Mouse (Mus musculus) kidney, postnatal 4 days (tissue): ENCODE measurements around the gene Tspan9.

Experiments
- DNase-seq, 2 experiments: peaks; one replicate each; pipeline ENCODE4 v3.0.0; 2021; ENCODE audit warnings: mixed read lengths in 2 of 2

Tspan9 gene

DNA sequence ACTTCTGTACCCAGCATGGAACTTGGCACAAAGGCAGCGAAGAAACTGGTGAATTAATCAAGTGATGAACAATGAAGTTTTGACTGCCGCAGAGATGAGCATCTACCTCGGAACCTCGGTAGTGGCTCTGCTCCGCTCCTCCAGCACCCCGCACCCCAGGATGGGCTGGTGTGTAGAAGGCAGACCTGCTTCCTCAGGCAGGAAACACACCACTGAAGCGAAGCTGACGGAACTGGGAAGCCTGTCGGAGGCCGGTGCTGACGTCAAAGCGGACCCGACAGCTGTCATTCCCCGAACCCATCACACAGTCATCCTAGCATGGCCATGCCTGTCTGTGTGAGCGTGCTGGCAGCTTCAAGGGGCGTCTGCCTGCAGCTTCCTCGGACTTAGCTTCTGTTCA is 131.6 kb downstream of the Tspan9 start:
- peak; percentile 32 to 51 for DNase-seq

DNA sequence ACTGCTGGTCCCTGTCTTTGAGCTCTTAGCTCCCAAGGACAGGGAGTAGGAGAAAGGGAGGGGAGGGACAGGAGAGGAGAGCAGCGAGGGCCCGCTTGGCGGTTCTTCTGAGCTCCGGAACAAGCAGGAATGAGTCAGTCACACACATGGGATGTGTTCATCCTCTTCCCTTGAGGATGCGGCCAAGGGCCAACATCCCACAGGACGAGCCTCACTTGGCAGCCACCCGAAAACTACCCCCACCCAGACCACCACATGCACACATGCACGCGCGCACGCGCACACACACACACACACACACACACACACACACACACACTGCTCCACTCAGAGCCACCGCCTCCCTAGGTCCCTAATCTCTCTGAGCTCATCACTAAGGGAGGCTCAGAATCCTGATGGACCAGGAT is 132.3 kb downstream of the Tspan9 start:
- DNase-seq, result peak; percentile 28 to 52

DNA sequence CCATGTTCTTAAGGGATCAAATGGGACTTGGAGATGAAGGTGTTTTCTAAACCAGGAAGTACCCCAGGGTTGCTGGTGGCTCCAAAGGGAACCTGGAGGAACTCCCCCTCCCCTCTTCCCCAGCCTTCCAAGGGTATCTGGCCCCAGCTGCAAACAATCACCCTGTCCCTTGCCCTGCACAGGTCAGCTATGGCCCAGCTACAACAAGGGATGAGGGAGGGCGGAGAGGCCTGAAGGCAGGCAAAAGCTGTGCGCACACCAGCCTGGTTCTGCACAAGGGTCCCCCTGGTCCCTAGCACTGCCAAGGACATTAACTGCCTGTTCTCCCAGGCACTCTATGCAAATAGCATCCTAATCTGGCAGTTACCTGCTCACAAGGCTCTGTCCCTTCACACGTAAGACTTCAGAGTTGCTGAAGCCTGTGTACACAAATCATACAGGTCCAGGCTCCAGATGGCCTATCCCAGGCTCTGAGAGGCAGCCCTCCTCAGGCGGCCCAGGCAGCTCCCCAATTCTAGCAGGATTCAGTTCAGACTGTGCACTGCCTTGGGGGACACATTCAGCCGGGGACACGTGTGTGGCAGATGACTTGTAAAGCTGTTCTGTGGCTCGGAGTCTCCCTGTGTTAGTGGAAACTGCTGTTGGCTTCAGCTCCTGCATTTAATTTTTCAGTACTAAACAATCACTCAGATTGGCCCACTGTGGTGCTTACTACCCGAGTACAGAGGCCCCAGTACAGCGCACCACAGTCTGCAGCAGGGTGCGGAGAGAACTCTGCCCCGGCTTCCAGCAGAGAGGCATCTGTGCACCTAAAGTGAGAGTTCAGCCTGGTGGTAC is 133.0 kb downstream of the Tspan9 start:
- DNase-seq, result no peak

DNA sequence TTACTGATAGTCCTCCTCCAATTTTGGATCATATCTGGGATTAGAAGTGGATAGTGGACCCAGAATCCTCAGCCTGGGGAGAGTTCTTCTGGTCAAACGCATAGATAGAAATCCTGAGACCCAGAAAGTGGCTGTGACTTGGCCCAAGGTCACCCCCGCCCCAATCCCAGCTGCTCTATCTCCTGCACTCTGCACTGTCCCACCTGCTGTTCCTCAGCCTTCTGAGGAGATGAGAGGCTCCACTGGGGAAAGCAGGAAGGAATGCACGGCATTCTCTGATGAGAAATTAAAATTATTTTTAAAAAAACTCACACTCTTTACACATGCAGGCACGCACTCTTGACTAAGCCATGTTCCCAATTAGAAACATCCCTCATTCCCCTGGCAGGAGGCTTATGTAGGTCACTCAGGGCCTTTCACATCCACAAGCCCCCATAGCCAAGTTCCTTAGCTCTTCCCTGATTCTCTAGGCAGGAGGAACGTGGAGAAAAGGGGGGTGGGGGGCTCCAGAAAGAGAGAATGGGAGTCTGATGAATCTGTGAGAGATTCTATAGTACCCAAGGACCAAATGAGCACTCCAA is 135.3 kb downstream of the Tspan9 start:
- DNase-seq, result no peak

DNA sequence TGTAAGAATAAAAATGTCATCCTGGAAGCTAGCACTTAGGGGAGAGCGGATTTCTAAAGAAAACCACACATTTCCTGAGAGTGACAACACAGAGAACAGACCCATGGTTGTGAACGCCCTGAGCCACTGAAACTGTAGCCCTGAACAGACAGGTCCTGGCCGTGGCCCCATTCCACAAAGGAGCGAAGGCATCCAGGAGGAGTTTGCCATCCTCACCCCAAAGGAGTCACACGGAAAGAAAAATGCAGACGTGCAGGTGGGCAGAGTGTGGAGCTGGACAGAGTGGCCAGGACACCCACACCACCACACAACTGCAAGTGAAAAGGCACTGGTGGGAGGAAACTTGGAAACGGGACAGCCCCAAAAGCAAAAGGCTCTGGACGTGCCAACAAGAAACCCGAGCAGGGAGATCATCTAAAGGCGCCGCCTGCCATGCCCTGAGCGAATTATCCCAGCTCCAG is 136.1 kb downstream of the Tspan9 start:
- peak in 1 of 2 experiments; percentile 27 for DNase-seq

DNA sequence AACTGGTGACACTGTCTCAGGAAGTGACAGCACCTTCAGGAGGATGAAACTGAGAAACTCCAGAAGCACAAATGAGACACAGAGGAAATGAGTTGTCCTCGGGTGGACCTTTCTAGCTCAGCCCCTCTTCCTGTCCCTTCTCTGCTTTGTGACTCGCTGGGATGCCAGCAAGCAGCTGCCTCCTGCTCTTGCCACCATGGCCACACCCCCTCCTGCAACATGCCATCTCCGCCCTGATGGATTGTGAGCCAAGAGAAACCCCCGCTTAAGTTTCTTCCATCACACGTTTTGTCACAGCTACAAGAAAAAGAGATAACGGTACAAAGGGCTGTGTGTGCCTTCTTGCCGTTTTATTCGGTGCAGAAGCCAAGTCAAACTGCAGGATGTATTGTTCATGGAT is 137.2 kb downstream of the Tspan9 start:
- peak in 1 of 2 experiments; percentile 24 for DNase-seq

DNA sequence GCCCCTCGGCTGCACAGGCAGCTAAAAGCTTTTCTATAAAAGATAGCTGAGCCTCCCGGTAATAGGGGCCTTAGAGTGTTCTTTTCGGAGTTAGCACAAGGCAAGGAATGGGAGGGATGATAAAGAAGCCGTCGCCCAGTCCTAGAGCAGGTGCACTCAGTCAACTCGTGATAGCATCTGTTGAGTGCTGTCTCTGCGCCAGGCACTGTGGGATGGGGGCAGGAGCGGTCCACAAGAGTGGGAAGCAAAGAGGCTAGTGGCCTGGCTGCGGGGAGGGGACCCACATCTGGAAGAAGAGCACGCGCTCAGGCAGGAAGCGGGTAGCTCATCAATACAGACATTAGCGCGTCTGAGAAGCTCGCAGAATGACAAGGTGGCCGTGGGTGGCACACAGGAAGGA is 138.8 kb downstream of the Tspan9 start:
- no peak for DNase-seq

DNA sequence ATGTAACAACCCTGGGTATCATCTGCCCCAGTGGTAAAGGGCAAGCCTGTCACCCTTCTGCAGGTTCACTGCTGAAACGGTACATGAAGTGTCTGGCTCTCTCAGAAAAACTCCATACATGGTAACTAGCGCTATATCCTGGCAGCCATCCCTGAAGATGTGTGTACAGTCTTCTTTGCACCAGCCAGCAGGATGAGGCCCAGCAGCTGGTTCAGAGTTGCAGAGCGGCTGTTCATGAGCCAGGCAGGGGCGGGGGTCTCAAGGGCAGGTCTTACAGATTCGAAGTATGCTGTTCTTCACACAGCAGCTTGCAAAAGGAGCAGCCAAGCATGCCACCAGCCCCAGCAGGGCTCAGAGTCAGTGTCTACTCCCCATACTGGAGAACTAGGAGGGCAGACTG is 139.9 kb downstream of the Tspan9 start:
- DNase-seq, result peak; percentile 42 to 47

DNA sequence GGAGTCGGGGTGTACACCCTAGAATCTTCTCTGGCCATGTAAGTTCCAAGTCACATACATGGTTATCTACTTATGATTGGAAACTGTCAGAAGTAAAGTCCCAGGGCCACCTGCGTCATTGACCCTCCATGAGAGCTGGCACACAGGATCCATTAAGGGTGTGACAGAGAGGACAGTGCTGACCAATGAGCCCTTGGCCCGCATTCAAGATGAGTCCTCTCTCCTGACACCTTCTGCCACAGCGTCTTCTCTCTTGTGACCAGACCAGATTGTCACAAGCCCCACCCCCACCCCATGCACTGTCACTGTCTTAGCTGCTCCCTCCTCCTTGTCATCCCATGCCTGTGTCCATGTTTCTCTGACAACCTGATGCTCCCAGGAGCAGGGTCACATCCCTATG is 140.7 kb downstream of the Tspan9 start:
- no peak for DNase-seq

DNA sequence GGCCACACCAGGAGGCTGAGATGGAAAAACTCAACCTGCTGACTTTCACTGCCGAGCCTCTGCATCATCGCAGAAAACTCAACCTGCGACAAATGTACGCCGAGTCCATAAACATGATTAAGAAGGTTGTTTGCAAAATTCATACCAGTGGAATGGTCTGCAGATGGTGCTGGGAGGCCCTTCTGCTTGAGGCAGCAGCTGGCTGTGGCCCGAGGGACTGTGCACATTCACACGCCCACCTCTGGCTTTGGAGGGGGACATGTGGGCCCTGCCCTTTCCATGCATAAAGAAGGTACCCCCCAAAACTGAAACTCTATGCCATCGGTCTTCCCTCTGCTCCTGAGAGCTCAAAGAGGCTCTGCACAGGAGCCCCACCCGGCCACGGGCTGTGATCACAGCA is 141.3 kb downstream of the Tspan9 start:
- no peak for DNase-seq

DNA sequence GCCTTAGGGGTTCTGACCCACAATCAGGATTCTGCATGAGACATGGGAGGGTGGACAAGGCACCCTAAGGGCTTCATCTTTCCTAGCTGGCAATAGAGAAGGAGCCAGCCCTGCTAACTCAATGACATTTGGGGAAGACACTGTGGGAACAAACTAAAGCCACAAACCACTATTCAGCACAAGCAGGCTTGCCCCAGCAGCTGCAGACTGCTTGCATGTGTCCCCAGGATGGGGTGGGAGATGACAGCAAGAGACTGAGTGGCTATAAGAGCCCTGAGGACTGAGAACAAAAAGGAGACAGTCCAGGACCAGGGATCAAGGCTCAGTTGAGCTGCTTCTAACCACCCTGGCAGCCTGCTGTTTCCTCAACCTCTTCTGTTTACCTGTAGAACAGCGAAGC is 141.8 kb downstream of the Tspan9 start:
- DNase-seq, result no peak

DNA sequence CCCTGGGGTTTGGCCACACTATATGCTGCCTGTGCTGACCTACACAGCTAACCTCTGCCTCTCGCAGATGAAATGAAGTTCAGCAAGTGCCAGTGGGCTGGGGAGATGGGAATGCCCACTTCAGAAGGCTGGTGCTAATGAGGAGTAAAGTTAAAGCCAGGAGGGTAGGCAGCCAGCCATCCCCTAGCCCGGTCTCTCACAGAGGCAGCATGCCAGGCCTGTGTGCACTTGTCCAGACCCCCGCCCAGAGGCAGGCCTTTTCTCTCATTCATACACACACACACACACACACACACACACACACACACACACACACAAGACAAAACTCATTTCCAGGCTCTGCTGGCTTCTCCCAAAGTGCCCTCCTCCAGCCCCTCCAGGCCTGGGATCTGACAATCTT is 142.6 kb downstream of the Tspan9 start:
- DNase-seq, result no peak

DNA sequence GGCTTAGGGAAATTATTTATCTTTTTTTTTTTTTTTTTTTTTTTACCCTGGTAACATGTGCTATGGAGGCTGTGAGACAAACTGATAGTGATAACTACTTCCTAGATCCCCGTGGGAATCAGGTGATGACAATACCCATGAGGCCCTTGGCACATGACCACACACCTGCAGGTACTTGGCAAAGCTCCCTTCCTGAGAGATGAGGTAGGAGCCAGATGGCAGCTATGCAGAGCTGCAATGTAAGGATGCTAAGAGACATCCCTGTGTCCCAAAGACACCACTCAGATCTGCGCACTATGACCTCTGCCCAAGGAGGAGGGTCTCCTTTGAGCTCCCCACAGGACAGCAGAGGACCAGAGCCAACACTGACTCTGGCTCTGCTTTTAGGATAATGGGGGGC is 144.3 kb downstream of the Tspan9 start:
- DNase-seq, result no peak

DNA sequence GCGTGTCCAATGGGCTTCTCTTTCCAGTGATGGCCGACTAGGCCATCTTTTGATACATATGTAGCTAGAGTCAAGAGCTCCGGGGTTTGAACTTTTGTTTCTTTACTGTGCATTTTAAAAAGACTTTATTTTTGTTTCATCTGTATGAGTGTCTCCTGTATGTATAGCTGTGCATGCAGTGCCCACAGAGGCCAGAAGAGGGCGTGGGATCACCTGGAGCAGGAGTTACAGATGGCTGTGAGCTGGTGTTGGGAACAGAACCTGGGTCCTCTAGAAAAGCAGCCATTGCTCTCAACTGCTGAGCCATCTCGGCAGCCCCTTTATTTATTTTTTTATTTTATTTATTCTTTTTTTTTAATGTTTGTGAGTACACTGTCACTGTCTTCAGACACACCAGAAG is 146.5 kb downstream of the Tspan9 start:
- DNase-seq, result no peak

DNA sequence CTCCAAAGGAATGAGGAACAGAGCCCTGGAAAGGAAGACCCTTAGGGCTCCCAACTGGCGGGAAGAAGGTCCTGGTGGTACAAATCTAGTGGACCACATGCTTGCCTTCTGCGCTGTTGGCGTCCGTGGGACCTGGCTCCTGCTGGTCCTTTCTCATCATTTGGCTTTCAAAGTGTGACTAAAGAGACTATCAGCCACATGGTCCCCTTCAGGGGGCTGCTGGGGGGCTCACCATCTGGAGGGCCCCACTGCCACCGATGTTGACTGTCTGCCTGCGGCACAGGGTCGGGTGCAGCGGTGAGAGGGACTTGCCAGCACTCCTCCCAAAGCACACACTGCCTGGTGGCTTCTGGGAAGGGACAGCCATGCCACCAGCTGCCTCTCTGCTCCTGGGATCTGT is 150.4 kb downstream of the Tspan9 start:
- DNase-seq, result no peak

DNA sequence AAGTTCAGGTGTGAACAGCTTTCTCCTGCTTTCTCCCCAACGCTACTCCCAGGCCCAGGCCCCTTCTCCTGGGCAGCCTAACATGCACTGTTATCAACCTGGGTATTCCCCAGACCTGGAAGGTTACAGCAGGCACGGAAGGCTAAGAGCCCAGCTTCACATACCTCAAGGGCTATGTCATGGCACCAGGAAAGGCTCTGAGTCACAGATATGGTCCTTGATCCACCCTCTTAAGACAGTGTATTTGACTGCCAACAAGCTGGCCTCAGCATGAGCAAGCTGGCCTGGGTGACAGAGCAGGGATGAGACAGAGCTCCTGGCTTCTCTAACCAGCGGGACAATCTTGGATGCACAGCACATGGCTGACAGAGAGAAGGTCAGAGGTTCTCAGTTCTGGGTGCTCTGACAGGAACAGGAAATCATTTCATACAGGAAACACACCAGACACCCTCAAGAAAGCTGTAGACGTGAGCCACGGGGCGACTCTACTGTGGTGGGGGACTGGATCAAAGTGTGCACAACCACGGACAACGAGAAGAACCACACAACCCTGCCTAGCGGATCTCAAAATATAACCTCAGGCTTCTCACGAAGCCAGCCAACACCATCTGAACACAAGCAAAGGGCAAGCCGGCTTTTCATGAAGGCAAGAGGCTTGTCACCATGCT is 151.8 kb downstream of the Tspan9 start:
- no peak for DNase-seq

DNA sequence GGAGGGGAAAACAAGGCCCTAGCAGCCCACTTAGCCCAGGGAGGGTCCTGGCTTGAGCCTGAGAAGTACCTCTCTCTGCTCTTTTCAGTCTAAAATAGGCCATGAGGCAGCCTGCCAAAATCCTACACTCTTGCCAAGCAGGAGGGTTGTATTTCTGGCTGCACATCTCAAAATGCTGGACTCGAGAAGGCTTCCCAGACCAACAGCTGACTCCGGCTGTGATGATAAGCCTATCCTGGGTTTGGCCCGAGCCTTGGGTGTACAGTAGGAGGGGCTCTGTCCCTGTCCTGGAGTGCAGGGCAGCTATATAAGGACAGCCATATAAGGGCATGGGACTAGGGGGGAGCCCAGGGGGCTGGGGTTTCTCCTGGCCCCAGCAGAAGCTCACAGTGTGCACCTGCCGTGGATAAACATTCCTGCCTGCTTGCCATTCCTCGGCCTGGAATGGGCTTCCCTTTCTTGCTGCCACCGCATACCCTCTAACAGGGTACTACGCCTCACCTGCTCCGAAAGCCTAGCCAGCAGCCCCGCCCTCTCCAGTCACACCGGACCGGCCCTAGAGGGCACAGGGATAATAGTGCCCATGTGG is 153.7 kb downstream of the Tspan9 start:
- DNase-seq, result peak; percentile 81 to 85

DNA sequence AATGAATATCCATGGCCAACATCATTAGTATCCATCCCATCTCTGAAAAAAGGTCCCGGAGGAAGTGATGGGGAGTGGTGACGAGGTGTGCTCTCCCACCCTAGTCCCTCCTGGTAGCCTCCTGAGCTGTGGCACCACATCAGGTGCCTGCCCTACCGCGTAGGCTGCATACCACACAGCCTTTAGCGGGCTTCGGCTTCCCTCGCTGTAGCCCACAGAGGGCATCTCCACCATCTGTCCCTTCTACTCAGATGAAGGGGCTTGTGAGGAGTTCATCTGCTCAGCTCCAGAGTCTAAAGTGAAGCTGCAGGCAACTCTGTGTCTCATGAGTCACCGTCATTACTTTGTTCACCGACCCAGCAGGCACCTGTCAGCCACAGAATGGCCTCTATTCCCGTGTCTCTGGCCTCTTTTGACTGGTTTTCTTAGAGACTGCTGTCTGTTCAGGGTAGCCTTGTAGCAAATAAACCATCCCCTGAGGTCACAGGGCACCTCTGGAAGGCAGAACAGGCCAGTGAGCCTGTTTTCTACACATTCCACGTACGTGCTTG is 154.4 kb downstream of the Tspan9 start:
- no peak for DNase-seq

DNA sequence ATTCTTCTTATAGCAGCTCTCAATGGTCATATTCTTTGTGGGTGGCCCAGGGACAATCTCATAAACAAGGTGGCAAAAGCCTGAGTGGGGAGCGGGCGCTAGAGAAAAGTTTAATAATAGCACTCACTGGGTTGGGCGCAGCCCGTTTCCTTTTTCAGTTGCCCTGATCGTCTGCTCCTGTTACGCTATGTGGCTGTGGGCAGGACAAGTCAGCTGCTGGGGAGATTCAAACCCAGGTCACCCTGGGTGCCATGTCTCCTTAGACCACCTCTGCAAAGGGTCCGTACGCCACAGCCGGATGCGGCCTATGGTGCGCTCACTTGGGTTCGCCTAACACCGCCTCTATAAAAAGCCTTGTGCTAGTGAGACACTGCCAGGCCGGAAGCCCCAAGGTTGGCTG is 156.0 kb downstream of the Tspan9 start:
- no peak for DNase-seq

DNA sequence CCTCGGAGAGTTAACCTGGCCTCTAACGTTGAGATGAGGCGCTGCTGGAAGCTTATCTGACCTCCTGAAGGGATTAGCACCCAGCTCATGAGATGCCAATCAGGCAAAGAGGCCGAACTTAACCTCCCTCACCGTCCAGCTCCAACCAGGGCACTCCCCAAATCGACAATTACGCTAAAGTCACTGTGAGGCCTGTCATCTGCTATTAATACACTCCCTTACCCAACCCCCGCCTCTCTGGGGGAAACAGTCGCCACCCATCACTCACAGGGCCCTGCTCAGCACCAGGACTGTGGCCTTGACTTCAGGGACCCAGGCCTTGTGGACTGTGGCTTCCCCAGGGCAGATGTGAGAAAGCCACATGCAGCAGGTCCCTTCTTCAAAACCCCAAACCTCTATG is 157.0 kb downstream of the Tspan9 start:
- DNase-seq, result no peak

DNA sequence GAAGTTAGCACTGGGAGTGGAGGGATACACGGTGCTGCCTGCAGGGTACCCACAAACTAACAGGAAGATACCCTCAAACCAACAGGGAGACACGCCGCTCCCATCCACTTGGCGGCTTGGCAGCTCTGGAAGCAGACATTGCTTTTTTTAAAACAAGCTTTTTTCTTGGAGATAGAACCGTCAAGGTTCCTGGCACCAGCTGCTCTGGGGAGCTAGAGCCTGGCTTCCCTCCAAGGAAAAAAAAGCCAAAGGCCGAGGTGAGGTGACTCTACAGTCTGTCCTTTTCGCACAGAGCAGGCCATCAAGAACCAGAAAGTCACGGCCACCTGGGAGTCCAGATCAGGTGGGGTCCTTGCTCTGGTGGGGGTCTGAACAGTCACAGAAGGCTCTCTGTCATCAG is 162.2 kb downstream of the Tspan9 start:
- no peak for DNase-seq

DNA sequence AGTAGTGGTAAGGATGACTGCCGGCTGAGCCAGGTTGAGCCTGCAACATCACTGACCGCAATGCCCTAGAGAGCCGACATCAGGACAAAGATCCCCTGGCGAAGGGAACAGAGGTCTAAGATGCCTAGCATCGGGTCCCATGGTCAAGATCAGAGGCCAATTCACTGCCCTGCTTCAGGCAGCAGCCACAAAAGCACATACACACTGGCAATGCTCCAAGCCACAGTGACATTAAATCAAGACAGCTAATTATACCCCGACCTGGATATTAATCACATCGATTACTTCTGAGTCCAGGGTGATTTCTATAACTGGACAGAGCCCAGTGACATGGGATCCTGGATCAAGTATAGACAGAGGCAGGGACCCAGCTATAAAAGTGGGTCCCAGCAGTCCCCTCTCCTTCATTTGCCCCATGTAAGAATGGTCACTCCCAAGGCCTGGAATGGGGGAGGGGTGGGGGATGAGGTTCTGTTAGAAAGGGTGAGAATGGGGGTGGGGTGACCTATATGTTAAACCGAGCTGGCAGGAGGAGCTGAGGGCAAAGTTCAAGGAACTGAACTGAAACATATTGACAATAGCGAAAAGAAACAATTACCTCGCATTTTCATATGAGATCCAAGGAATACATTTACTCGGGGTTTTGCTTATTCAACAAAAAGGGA is 162.9 kb downstream of the Tspan9 start:
- DNase-seq, result no peak

DNA sequence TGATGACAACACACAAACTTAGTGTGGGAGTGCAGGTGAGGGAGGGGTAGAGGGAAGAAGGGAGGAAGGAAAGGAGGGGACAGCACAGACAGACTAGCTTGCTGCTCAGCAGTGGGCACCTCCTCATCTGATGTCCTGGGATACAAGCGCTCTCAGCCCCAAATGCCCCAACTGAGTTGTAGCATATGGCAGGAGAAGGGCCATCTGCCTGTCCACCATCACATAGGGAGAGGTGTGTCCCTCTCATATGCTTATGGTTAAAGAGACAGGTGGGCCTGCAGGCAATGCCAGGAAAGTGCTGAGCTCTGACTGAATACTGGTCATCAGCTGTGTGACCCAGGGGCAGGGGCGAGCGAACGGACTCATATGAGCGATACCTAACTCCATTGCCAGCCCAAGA is 163.6 kb downstream of the Tspan9 start:
- DNase-seq, result no peak
